Mouse (Mus musculus) kidney, postnatal 0 days (tissue): Measurements from ENCODE around the gene Tbcel. TPM values are rescaled to one million over a fixed set of nuclear protein-coding genes. Genes with fewer than 3 reads are reported as not detected.

Source experiments
- ATAC-seq: fragments of 200-750 bp; cut with Nextera tagmentation; replicated peaks from 2 replicates; pipeline ENCODE4 v1.8.0; 2017; ENCODE audit warnings: low read depth, moderate number of reproducible peaks, moderate TSS enrichment, moderate library complexity; ENCODE audit not compliant: low FRiP score
- DNase-seq: peaks from one replicate; pipeline ENCODE4 v3.0.0-alpha.2; 2016; ENCODE audit warnings: low spot score
- H3K27ac ChIP-seq: fragments of 300-500 bp; sonication (generic); 2 replicates; pipeline ENCODE4 v1.5.1; 2014; ENCODE audit warnings: mild to moderate bottlenecking
- H3K27me3 ChIP-seq: fragments of 300-500 bp; sonication (generic); 2 replicates; pipeline ENCODE4 v1.6.1; 2014; ENCODE audit warnings: low read length, mixed read lengths; ENCODE audit not compliant: insufficient read depth
- H3K36me3 ChIP-seq: fragments of 300-500 bp; sonication (generic); 2 replicates; pipeline ENCODE4 v1.6.1; 2014; ENCODE audit warnings: low read length, mixed read lengths; ENCODE audit not compliant: insufficient read depth
- H3K4me1 ChIP-seq: fragments of 300-500 bp; sonication (generic); replicated peaks from 2 replicates; pipeline ENCODE4 v1.6.1; 2014; ENCODE audit warnings: antibody characterized with exemption, low read length, mixed read lengths; ENCODE audit not compliant: insufficient read depth
- H3K4me2 ChIP-seq: fragments of 300-500 bp; sonication (generic); 2 replicates; pipeline ENCODE4 v1.6.1; 2014; ENCODE audit warnings: mild to moderate bottlenecking, low read length, moderate library complexity, mixed read lengths
- H3K4me3 ChIP-seq: fragments of 300-500 bp; sonication (generic); replicated peaks from 2 replicates; pipeline ENCODE4 v1.5.1; 2014; ENCODE audit warnings: low read depth, low read length
- H3K9ac ChIP-seq: fragments of 300-500 bp; sonication (generic); 2 replicates; pipeline ENCODE4 v1.6.1; 2014; ENCODE audit warnings: low read depth, low read length
- H3K9me3 ChIP-seq: fragments of 300-500 bp; sonication (generic); replicated peaks from 2 replicates; pipeline ENCODE4 v1.6.1; 2016; ENCODE audit warnings: low read length, inconsistent platforms, mixed read lengths
- CTCF ChIP-seq: IDR thresholded peaks from 2 replicates; pipeline ENCODE4 v1.5.1; 2016; ENCODE audit warnings: antibody characterized with exemption, low read depth, mild to moderate bottlenecking, moderate library complexity
- WGBS: fragments of 180-500 bp; shearing (Covaris S2); extraction: QIAGEN DNeasy Blood & Tissue Kit; methylation state at CpG from one replicate; pipeline ENCODE4 v1.1.7; 2014; 5-methylcytosine and 5-hydroxymethylcytosine counted together
- polyA plus RNA-seq: library from polyadenylated mRNA; unstranded; fragments of >200 nt; fragmentation: Nextera tagmentation; extraction: Ambion mirVana; gene quantifications from 2 replicates; pipeline ENCODE4 v1.2.1, GENCODE M21; 2015

The Tbcel gene
- polyA plus RNA-seq, 1 experiment from 2014 or later, result 6.0 TPM

- H3K4me1 ChIP-seq, result peaks cover 21% of the 10 kb centered on the region; the same call in 1 of the 2 replicates
- no peaks in the 10 kb centered on the region for H3K27me3 ChIP-seq
- no peak for TF ChIP-seq CTCF
- no peak overlapping the region for H3K4me2 ChIP-seq
- H3K27ac ChIP-seq, result no peak overlapping the region
- no peak for DNase-seq
- H3K4me3 ChIP-seq, result no peak overlapping the region
- WGBS, result 92% methylated on average over 6 of the region's 6 CpGs
- 0 out of 2 replicates have a peak, but pooled peaks cover 3% of the 10 kb centered on the region for H3K36me3 ChIP-seq
- H3K9me3 ChIP-seq, result no peaks in the 10 kb centered on the region
- no peak overlapping the region for H3K9ac ChIP-seq
- ATAC-seq, result no peak
Observed at GRCm38 (mm10) chr9:42459736-42460135, 47.9 kb downstream of the Tbcel start.

DNA sequence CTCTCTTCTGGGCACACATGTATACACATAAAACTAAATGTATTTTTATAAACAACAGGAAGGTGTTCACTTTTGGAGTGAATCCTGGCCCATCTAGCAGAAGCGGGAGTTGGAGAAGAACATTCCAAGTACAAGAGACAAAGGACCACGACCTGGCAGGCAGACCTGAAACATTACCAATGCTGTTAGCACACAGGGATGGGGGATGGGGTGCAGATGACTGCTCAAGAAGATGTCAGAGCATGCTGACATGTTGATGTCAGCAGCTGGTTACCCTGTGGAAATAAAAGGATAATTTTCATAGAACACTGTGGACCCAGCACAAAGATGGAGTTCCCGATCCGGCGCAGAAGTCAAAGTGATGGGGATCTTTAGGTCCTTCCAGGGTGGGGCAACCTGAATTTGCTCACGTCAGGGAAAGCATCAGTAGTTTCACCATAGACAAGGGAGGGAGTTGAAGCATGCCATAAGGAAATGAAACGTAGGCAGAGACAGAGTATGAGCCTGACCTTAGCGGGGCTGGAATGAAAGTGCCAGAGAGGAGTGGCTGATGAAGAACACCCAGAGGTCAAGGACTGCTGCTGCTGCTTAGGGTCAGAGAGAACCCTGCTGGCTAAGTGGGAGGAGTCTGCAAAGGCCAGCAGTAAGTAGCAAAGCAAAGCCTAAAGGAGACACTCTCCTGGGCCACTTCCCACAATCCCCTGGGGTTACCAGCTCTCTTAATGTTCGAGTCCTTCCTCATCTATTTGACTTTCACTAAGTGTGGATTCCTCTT is 48.7 kb downstream of the Tbcel start:
- no peaks in the 10 kb centered on the region for H3K27me3 ChIP-seq
- H3K4me2 ChIP-seq, result no peak overlapping the region
- peaks cover 21% of the 10 kb centered on the region; the same call in 1 of the 2 replicates for H3K4me1 ChIP-seq
- 62% methylated on average over 9 of the region's 9 CpGs for WGBS
- H3K36me3 ChIP-seq, result 0 out of 2 replicates have a peak, but pooled peaks cover 3% of the 10 kb centered on the region
- no peak for DNase-seq
- no peak overlapping the region for H3K27ac ChIP-seq
- ATAC-seq, result no peak
- no peaks in the 10 kb centered on the region for H3K9me3 ChIP-seq
- no peak overlapping the region for H3K4me3 ChIP-seq
- no peak for TF ChIP-seq CTCF
- H3K9ac ChIP-seq, result no peak overlapping the region

GRCm38 (mm10) chr9:42457501-42457900 is 50.1 kb downstream of the Tbcel start:
- 79% methylated on average over 8 of the region's 8 CpGs for WGBS
- Histone ChIP-seq H3K27me3 (no peaks in the 10 kb centered on the region), H3K4me3 (no peak overlapping the region), H3K9ac (no peak overlapping the region), H3K9me3 (no peaks in the 10 kb centered on the region), H3K4me1 (peaks cover 15% of the 10 kb centered on the region; the same call in 1 of the 2 replicates), H3K4me2 (no peak overlapping the region), H3K27ac (no peak overlapping the region), H3K36me3 (0 out of 2 replicates have a peak, but pooled peaks cover 3% of the 10 kb centered on the region)
- ATAC-seq (peak; percentile 80), DNase-seq (no peak)
- no peak for TF ChIP-seq CTCF

GRCm38 (mm10) chr9:42454364-42454763 is 53.2 kb downstream of the Tbcel start:
- H3K9me3 ChIP-seq, result no peaks in the 10 kb centered on the region
- WGBS, result 85% methylated on average over 8 of the region's 8 CpGs
- no peaks in the 10 kb centered on the region for H3K27me3 ChIP-seq
- H3K4me3 ChIP-seq, result no peak overlapping the region
- no peak overlapping the region for H3K9ac ChIP-seq
- TF ChIP-seq CTCF, result no peak
- peaks cover 14% of the 10 kb centered on the region; the same call in 1 of the 2 replicates for H3K36me3 ChIP-seq
- DNase-seq (no peak), ATAC-seq (no peak)
- no peaks in the 10 kb centered on the region for H3K4me1 ChIP-seq
- no peak overlapping the region for H3K4me2 ChIP-seq
- H3K27ac ChIP-seq, result no peak overlapping the region

GRCm38 (mm10) chr9:42449043-42449442 is 58.6 kb downstream of the Tbcel start:
- H3K27ac ChIP-seq, result no peak overlapping the region
- H3K9ac ChIP-seq, result no peak overlapping the region
- no peaks in the 10 kb centered on the region for H3K27me3 ChIP-seq
- DNase-seq (no peak), ATAC-seq (no peak)
- H3K4me1 ChIP-seq, result no peaks in the 10 kb centered on the region
- peaks cover 21% of the 10 kb centered on the region for H3K36me3 ChIP-seq
- H3K9me3 ChIP-seq, result no peaks in the 10 kb centered on the region
- no peak overlapping the region for H3K4me2 ChIP-seq
- 91% methylated on average over 6 of the region's 6 CpGs for WGBS
- TF ChIP-seq CTCF, result no peak
- H3K4me3 ChIP-seq, result no peak overlapping the region

DNA sequence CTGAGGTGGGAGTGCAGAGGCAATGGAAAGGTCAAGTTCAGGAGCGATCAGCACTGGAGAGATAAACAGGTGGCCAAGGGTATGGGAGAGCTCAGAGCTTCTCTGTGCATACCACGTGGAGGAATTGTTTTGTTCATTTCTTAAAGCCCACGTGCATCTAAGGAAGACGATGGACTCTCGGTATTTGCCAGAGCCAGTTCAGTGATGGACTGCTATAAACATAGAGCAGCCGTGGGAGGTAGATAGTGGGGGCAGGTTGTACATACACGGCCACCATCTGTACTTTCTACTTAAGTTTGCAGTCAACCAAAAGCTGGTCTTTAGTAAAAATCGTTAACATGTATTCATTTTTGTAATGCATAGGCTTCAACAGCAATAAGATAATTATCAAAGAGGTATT is 65.5 kb downstream of the Tbcel start:
- Histone ChIP-seq H3K9ac (no peak overlapping the region), H3K36me3 (peaks cover 37% of the 10 kb centered on the region), H3K27me3 (no peaks in the 10 kb centered on the region), H3K4me3 (no peak overlapping the region), H3K9me3 (no peaks in the 10 kb centered on the region), H3K4me1 (no peaks in the 10 kb centered on the region), H3K27ac (no peak overlapping the region), H3K4me2 (no peak overlapping the region)
- 78% methylated on average over 8 of the region's 8 CpGs for WGBS
- DNase-seq (no peak), ATAC-seq (no peak)
- no peak for TF ChIP-seq CTCF
